Mouse (Mus musculus): ENCODE data around the gene Defb29.

Defb29 gene

DNA sequence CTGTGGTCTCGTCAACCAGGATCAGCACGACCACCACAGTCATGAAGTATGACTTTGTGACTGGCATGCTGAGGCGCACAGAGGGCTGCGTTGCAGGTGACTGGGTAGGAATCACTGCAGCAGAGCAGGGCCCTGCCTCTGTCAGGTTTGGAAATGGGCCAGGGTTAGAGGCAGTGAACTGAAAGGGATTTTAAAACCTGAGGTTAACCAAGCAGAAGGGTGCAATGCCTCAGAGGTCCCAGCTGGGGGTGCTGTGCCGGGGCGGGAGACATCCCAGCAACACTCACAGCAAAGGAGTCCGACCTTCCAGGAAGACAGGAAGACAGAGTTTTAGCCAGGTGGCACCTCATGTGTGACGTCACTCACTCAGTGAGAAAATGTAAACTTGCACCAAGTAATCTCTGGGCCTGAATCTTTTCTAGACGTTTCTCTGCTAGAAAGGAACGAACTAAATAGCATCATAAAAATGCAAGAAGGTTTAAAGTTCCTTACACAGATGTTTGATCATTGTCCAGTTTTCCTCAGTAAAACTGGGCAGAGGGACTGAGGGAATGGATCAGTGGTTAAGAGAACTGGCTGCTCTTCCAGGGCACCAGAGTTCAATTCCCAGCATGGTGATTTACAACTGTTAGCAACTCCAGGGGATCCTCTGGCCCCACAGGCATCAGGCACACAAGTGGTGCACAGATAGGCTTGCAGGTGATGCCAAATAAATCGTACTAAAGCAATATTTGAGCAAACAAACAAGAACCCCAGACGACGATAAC, at the start of gene Defb29:
TSS of gene Defb29 (minus strand) at position 155 of the 767 bp plus-strand sequence.
- no peak for DNase-seq (ENCODE audit: low spot score in 2 of 2)

DNA sequence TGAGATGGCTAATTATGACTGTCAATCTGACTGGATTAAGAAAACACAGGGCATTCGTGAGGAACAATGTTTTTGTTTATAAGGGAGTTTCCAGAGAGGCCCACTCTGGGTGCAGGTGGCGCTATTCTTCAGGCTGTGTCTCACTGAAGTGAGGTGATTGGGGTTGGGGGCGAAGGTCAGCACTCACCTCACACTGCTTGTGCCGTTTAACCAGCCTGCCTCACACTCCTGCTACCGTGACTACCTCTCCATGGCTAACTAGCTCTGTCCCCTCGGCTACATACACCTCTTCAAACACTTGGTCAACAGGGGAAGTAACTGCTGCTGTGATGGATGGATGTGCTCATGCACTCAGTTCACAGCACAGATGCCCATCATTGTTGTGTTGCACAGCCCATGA, 49.1 kb upstream of the Defb29 start:
- no peak for DNase-seq (ENCODE audit: low spot score in 2 of 2)

DNA sequence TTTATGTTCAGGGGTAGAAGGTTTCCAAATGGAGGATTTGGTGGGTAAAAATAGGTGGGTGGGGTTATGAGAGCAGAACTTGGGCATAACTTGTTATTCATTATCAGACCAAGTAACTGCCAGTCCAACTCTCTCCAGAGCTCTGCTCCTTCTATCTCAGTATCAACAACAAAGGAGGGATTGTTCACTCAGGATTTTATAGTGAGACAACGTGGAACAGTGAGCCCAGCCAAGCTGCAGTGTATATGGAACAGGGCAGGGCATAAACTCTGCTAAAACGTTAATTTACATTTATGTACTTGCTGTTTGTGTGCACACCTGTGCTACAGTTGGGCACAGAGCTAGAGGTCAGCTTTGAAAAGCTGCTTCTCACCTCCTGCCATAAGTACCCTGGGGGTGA, 48.6 kb upstream of the Defb29 start:
- DNase-seq (ENCODE audit: low spot score in 2 of 2), result no peak

- peak; percentile 9 to 15 for DNase-seq (ENCODE audit: low spot score in 2 of 2)
These were observed 47.1 kb upstream of the Defb29 start for GRCm38 (mm10) chr2:152586926-152587560.

- DNase-seq (ENCODE audit: low spot score in 2 of 2), result no peak
These were observed 40.7 kb upstream of the Defb29 start for GRCm38 (mm10) chr2:152580612-152581011.

GRCm38 (mm10) chr2:152580107-152580506, 40.2 kb upstream of the Defb29 start, which contains the start of gene Defb19:
TSS of gene Defb19 (minus strand) at chr2:152580312.
- no peak for DNase-seq (ENCODE audit: low spot score in 2 of 2)

DNA sequence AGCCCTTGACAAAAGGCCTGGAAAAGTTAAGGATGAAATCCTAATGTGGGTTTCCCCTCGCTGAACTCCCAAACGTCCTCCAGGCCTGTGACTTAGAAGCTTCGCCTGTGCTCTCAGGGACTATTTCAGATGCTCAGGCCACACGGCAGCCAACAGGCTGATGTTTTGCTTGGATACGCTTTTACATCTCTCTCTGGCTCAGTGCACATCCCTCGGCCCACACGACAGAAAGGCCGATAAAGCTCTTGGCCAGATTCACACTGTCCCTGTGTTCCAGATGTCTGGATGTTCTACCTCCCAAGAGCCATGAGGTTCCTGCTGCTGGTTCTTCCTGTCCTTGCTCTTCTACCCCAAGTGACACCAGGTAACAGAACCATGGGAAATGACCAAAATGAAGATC, 33.6 kb upstream of the Defb29 start:
- DNase-seq (ENCODE audit: low spot score in 2 of 2), result no peak

- no peak for DNase-seq (ENCODE audit: low spot score in 2 of 2)
These were observed 32.4 kb upstream of the Defb29 start, which contains the start of gene Defb21 for GRCm38 (mm10) chr2:152572114-152572794. TSS of gene Defb21 (plus strand) at chr2:152572744.

- DNase-seq (ENCODE audit: low spot score in 2 of 2), result no peak
These were observed 30.4 kb upstream of the Defb29 start for GRCm38 (mm10) chr2:152570313-152570712.

DNA sequence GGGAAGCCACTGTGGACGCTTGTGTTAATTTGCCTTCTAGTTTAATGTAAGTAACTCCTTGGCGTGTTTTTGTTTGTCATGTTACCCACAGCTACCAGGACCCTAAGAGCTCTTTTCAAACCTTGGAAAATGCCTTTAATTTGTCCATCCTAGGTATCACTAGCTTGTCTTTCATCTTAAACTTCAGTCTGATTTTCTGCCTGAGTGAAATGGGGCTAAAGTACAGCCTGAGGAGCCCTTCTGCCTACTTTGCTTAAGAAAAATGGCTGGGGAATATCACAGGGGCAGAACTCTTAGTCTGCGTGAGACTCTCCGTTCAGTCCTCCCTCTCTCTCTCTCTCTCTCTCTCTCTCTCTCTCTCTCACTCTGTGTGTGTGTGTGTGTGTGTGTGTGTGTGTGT, 30.0 kb upstream of the Defb29 start:
- DNase-seq (ENCODE audit: low spot score in 2 of 2), result no peak

GRCm38 (mm10) chr2:152569038-152569437, 29.1 kb upstream of the Defb29 start, which contains the start of gene Gm17416:
TSS of gene Gm17416 (plus strand) at chr2:152569338.
- no peak for DNase-seq (ENCODE audit: low spot score in 2 of 2)

DNA sequence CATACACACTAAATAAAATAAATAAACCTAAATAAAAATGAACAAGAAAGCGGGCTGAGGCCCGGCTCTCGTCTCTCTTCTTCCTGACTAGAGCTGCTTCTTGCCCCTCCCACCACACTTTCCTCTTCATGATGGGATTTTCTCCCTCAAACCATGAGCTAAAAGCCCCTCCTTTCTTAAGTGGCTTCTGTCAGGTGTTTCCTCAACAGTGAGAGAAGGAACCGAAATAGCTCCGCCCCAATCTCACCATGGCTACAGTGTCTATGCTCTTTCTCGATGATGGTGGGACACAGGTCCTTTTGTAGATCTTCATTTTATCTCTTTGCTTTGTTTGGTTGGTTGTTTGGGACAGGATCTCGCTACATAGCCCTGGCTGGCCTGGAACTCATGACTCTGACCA, 16.8 kb upstream of the Defb29 start:
- DNase-seq (ENCODE audit: low spot score in 2 of 2), result no peak

DNA sequence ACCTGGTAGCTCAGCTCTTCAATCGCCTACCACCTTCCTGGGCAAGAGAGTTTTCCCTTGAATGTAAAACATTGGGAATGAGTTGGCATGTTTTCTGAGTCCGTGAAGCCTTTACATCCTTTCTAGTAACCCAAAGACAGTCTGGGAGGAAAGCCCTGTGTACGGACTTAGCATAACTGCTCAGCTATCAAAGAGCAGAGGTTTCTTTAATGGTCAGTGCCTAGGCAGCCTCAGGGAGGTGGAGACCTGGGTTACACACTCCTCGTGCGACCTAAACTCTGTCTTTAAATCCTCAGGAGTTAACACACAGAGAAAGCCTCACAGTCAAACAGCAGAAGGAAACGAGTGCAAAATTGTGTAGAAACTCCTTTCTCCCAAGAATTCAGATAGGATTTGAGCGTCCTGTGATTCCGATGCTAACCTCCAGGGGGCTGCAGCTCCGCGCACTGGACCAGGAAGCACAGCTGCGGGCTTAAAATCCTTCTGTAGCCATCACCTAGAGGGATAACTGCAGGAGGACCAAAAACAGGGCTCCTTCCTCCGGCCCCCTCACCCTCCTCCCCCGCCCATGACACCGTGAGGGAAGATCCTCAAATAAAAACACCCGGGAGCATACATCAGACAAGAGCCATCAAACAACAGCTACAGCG, 14.0 kb upstream of the Defb29 start:
- DNase-seq (ENCODE audit: low spot score in 2 of 2), result peak; percentile 77 to 82

DNA sequence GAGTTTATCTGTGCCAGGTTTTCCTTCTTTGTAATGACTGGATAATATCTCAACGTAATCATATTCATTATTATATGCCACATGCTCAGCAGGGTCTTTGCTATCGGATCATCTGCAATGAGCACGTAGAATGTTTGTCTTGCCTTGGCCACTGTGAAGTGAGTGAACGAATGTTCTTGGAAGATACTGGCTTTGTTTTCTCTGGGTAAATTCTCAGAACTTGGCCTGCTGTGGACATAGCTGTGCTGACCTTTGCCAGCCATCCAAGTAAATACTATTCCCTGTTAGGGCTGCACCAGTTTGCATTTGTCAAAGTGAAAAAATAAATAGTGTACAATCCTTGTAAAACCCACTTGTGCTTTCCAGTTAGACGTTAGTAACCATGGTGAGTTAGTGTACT, 8.2 kb upstream of the Defb29 start:
- DNase-seq (ENCODE audit: low spot score in 2 of 2), result no peak

GRCm38 (mm10) chr2:152544691-152545090, 4.8 kb upstream of the Defb29 start:
- DNase-seq (ENCODE audit: low spot score in 2 of 2), result peak; percentile 63 to 67

GRCm38 (mm10) chr2:152543478-152543877, 3.6 kb upstream of the Defb29 start:
- DNase-seq (ENCODE audit: low spot score in 2 of 2), result no peak

DNA sequence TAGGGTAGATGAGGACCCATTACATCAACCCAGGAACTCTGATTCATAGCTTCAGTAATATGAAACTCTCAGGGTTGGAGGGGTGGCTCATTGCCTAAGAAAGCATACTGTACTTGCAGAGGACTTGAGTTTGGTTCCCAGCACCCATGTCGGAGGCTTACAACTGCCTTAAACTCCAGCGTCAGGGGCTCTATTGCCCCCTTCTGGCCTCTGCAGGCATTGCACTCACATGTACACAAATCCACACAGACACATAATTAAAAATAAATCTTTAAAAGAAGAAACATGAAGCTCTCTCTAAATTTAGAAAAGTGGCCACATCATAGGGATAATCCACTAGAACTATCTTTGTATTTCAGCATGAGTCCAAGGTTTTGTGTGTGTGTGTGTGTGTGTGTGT, 3.0 kb upstream of the Defb29 start:
- no peak for DNase-seq (ENCODE audit: low spot score in 2 of 2)

GRCm38 (mm10) chr2:152541979-152542378, 2.1 kb upstream of the Defb29 start:
- DNase-seq (ENCODE audit: low spot score in 2 of 2), result no peak

- no peak for DNase-seq (ENCODE audit: low spot score in 2 of 2)
These were observed 21.9 kb downstream of the Defb29 start, which contains the start of gene Defb28 for GRCm38 (mm10) chr2:152517981-152518380. TSS of gene Defb28 (plus strand) at chr2:152518255.

DNA sequence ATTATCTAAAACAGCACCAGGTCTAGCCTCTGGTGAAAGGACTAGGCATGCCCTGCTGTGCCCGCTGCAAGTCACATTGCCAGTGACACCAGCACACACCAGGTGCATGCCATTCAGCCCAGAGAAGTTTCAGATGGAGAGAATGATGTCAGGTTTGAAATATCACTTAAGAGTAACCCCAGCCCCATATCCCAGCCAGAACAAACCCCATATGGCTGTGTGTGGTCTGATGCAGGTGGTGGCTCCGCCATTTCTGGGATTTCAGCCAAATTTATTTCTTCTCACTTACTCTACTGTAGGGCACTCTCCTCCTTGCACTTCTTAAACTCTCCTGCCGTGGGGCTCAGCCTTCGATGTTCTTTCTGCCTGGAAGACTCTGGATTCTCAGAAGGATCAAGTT, 23.8 kb downstream of the Defb29 start:
- no peak for DNase-seq (ENCODE audit: low spot score in 2 of 2)

DNA sequence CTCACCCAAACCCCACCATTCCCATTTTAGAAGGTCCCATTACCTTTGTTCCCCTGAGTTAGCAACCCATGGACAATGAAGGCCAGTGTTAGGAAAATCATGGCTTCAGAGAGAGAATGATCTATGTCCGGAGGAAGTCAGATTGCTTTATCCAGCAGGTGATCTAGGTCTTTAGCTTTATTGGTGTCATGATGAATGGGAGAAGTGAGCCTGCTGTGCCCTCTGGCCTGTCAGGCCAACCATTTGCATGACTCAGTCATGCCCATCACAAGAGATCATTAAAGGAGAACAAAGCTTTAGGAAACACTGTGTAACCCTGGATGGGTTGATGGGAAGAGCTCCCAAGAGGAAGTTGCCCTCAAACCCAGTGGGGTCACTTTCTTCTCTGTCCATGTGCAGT, 28.3 kb downstream of the Defb29 start, which contains the start of gene Defb26:
TSS of gene Defb26 (minus strand) at position 101 of the 400 bp plus-strand sequence.
- no peak for DNase-seq (ENCODE audit: low spot score in 2 of 2)

DNA sequence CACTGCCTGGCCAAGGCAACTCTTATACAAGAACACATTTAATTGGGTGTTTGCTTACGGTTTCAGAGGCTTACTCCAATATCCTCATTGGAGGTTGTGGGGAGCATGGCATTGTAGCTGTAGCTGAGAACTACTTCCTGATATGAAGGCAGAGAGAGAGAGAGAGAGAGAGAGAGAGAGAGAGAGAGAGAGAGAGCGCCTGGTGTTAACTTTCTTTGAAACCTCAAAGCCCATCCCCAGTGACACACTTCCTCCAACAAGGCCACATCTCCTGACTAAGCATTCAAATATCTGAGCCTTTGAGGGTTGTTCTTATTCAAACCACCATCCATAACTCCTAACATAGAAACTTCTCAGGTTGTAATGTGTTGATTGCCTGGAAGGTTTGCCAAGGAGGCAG, 35.9 kb downstream of the Defb29 start:
- DNase-seq (ENCODE audit: low spot score in 2 of 2), result no peak

All from right cerebral cortex, adult 2 months (tissue).